Mouse (Mus musculus) lung, adult 2 months (tissue): ENCODE measurements around the gene Nmrk1.

Experiments used
- CTCF ChIP-seq: fragments of 200-500 bp; IDR thresholded peaks from 2 replicates; pipeline ENCODE4 v1.5.1; 2011; ENCODE audit warnings: mild to moderate bottlenecking, low read length, control low read depth; ENCODE audit not compliant: insufficient read depth
- POLR2A ChIP-seq: fragments of 200-500 bp; IDR thresholded peaks from 2 replicates; pipeline ENCODE4 v1.6.1; 2011; ENCODE audit warnings: low read depth, mild to moderate bottlenecking, control low read depth, low read length, borderline replicate concordance; ENCODE audit errors: extremely low read depth

- TF ChIP-seq POLR2A (no peak), CTCF (no peak)
These were observed 16.2 kb downstream of the Nmrk1 start for GRCm38 (mm10) chr19:18647775-18648557.
